Mouse (Mus musculus) hindbrain, embryonic 16.5 days (tissue): ENCODE data around the gene Umad1. TPM values are rescaled to one million over a fixed set of nuclear protein-coding genes. Genes with fewer than 3 reads are reported as not detected.

Experiments used
- ATAC-seq: fragments of 200-750 bp; cut with Nextera tagmentation; 2 replicates; pipeline ENCODE4 v1.8.0; 2017; ENCODE audit warnings: moderate TSS enrichment, moderate library complexity
- H3K27ac ChIP-seq: fragments of 300-500 bp; sonication (generic); 2 replicates; pipeline ENCODE4 v1.5.1; 2014; ENCODE audit warnings: low read depth, mild to moderate bottlenecking, control low read depth, low read length, moderate library complexity
- H3K27me3 ChIP-seq: fragments of 300-500 bp; sonication (generic); replicated peaks from 2 replicates; pipeline ENCODE4 v1.6.1; 2014; ENCODE audit warnings: low read length; ENCODE audit not compliant: control insufficient read depth, insufficient read depth
- H3K36me3 ChIP-seq: fragments of 300-500 bp; sonication (generic); 2 replicates; pipeline ENCODE4 v1.6.1; 2014; ENCODE audit warnings: mild to moderate bottlenecking, low read length, moderate library complexity, mixed read lengths; ENCODE audit not compliant: control insufficient read depth, insufficient read depth
- H3K4me1 ChIP-seq: fragments of 300-500 bp; sonication (generic); 2 replicates; pipeline ENCODE4 v1.6.1; 2014; ENCODE audit warnings: low read depth, low read length; ENCODE audit not compliant: control insufficient read depth, insufficient read depth
- H3K4me2 ChIP-seq: fragments of 300-500 bp; sonication (generic); 2 replicates; pipeline ENCODE4 v1.6.1; 2014; ENCODE audit warnings: mild to moderate bottlenecking, low read length, control low read depth, moderate library complexity
- H3K4me3 ChIP-seq: fragments of 300-500 bp; sonication (generic); 2 replicates; pipeline ENCODE4 v1.5.1; 2014; ENCODE audit warnings: mild to moderate bottlenecking, low read length, control low read depth, moderate library complexity
- H3K9ac ChIP-seq: fragments of 300-500 bp; sonication (generic); 2 replicates; pipeline ENCODE4 v1.6.1; 2014; ENCODE audit warnings: low read depth, mild to moderate bottlenecking, control low read depth, low read length, moderate library complexity
- H3K9me3 ChIP-seq: fragments of 300-500 bp; sonication (generic); 2 replicates; pipeline ENCODE4 v1.6.1; 2014; ENCODE audit warnings: mild to moderate bottlenecking, low read length, moderate library complexity; ENCODE audit not compliant: control insufficient read depth
- WGBS: fragments of 180-500 bp; shearing (Covaris S2); extraction: QIAGEN DNeasy Blood & Tissue Kit; methylation state at CpG from one replicate; pipeline ENCODE4 v1.1.7; 2014; 5-methylcytosine and 5-hydroxymethylcytosine counted together
- polyA plus RNA-seq: library from polyadenylated mRNA; unstranded; fragments of >200 nt; fragmentation: Nextera tagmentation; extraction: Ambion mirVana; gene quantifications from 2 replicates; pipeline ENCODE4 v1.2.1, GENCODE M21; 2015

Umad1 gene
- polyA plus RNA-seq, 1 experiment from 2014 or later: 62.6 TPM

GRCm38 (mm10) chr6:8373051-8373450, 114.0 kb downstream of the Umad1 start:
- Histone ChIP-seq H3K9ac (no peak overlapping the region), H3K4me1 (no peaks in the 10 kb centered on the region), H3K4me2 (no peak overlapping the region), H3K27ac (no peak overlapping the region), H3K9me3 (no peaks in the 10 kb centered on the region), H3K36me3 (0 out of 2 replicates have a peak, but pooled peaks cover 2% of the 10 kb centered on the region), H3K4me3 (no peak overlapping the region), H3K27me3 (no peaks in the 10 kb centered on the region)
- no peak for ATAC-seq
- WGBS: 46% methylated on average over 2 of the region's 2 CpGs

- ATAC-seq: no peak
- H3K4me3 ChIP-seq: no peak overlapping the region
- H3K36me3 ChIP-seq: 0 out of 2 replicates have a peak, but pooled peaks cover 2% of the 10 kb centered on the region
- WGBS: 41% methylated on average over 8 of the region's 8 CpGs
- H3K27me3 ChIP-seq: no peaks in the 10 kb centered on the region
- H3K9me3 ChIP-seq: no peaks in the 10 kb centered on the region
- no peak overlapping the region for H3K27ac ChIP-seq
- no peak overlapping the region; the same call in 1 of the 2 replicates for H3K4me2 ChIP-seq
- H3K9ac ChIP-seq: no peak overlapping the region
- H3K4me1 ChIP-seq: no peaks in the 10 kb centered on the region
Measured at GRCm38 (mm10) chr6:8373851-8374250, 114.8 kb downstream of the Umad1 start.

GRCm38 (mm10) chr6:8374290-8374689, 115.2 kb downstream of the Umad1 start:
- H3K9me3 ChIP-seq: no peaks in the 10 kb centered on the region
- H3K4me1 ChIP-seq: no peaks in the 10 kb centered on the region
- no peak overlapping the region for H3K4me3 ChIP-seq
- 68% methylated on average over 6 of the region's 6 CpGs for WGBS
- no peak for ATAC-seq
- H3K27ac ChIP-seq: no peak overlapping the region
- H3K4me2 ChIP-seq: no peak overlapping the region
- H3K9ac ChIP-seq: no peak overlapping the region
- no peaks in the 10 kb centered on the region for H3K27me3 ChIP-seq
- H3K36me3 ChIP-seq: 0 out of 2 replicates have a peak, but pooled peaks cover 2% of the 10 kb centered on the region

GRCm38 (mm10) chr6:8374712-8375111, 115.6 kb downstream of the Umad1 start:
- no peak overlapping the region for H3K9ac ChIP-seq
- 87% methylated on average over 4 of the region's 4 CpGs for WGBS
- 0 out of 2 replicates have a peak, but pooled peaks have one; percentile 35 for ATAC-seq
- no peak overlapping the region for H3K4me2 ChIP-seq
- no peaks in the 10 kb centered on the region for H3K4me1 ChIP-seq
- 0 out of 2 replicates have a peak, but pooled peaks cover 2% of the 10 kb centered on the region for H3K36me3 ChIP-seq
- H3K4me3 ChIP-seq: no peak overlapping the region
- H3K27me3 ChIP-seq: no peaks in the 10 kb centered on the region
- no peak overlapping the region for H3K27ac ChIP-seq
- no peaks in the 10 kb centered on the region for H3K9me3 ChIP-seq

- H3K4me3 ChIP-seq: no peak overlapping the region
- H3K4me2 ChIP-seq: no peak overlapping the region
- H3K27ac ChIP-seq: no peak overlapping the region
- no peaks in the 10 kb centered on the region for H3K9me3 ChIP-seq
- H3K36me3 ChIP-seq: 0 out of 2 replicates have a peak, but pooled peaks cover 2% of the 10 kb centered on the region
- no peak overlapping the region for H3K9ac ChIP-seq
- 85% methylated on average over 5 of the region's 5 CpGs for WGBS
- ATAC-seq: no peak
- H3K27me3 ChIP-seq: no peaks in the 10 kb centered on the region
- H3K4me1 ChIP-seq: no peaks in the 10 kb centered on the region
Measured at GRCm38 (mm10) chr6:8376351-8376750, 117.3 kb downstream of the Umad1 start.

GRCm38 (mm10) chr6:8377667-8378066, 118.6 kb downstream of the Umad1 start:
- Histone ChIP-seq H3K9ac (no peak overlapping the region), H3K4me2 (no peak overlapping the region), H3K27me3 (no peaks in the 10 kb centered on the region), H3K36me3 (0 out of 2 replicates have a peak, but pooled peaks cover 2% of the 10 kb centered on the region), H3K4me3 (no peak overlapping the region), H3K27ac (no peak overlapping the region), H3K9me3 (no peaks in the 10 kb centered on the region), H3K4me1 (no peaks in the 10 kb centered on the region)
- WGBS: 88% methylated on average over 8 of the region's 8 CpGs
- no peak for ATAC-seq

- H3K4me3 ChIP-seq: no peak overlapping the region
- H3K4me2 ChIP-seq: no peak overlapping the region
- ATAC-seq: no peak
- 97% methylated on average over 2 of the region's 2 CpGs for WGBS
- no peak overlapping the region for H3K9ac ChIP-seq
- H3K27ac ChIP-seq: no peak overlapping the region
- H3K36me3 ChIP-seq: no peaks in the 10 kb centered on the region
- H3K27me3 ChIP-seq: no peaks in the 10 kb centered on the region
- no peaks in the 10 kb centered on the region for H3K9me3 ChIP-seq
- no peaks in the 10 kb centered on the region for H3K4me1 ChIP-seq
Measured at GRCm38 (mm10) chr6:8389307-8389706, 130.2 kb downstream of the Umad1 start.

- Histone ChIP-seq H3K36me3 (no peaks in the 10 kb centered on the region), H3K4me1 (no peaks in the 10 kb centered on the region), H3K4me2 (no peak overlapping the region), H3K27me3 (no peaks in the 10 kb centered on the region), H3K9ac (no peak overlapping the region), H3K27ac (no peak overlapping the region), H3K9me3 (no peaks in the 10 kb centered on the region), H3K4me3 (no peak overlapping the region)
- ATAC-seq: no peak
- 97% methylated on average over 6 of the region's 6 CpGs for WGBS
Measured at GRCm38 (mm10) chr6:8390296-8390695, 131.2 kb downstream of the Umad1 start.

- no peaks in the 10 kb centered on the region for H3K27me3 ChIP-seq
- ATAC-seq: no peak
- no peak overlapping the region for H3K27ac ChIP-seq
- WGBS: 81% methylated on average over 2 of the region's 2 CpGs
- H3K36me3 ChIP-seq: no peaks in the 10 kb centered on the region
- no peak overlapping the region for H3K4me3 ChIP-seq
- H3K9ac ChIP-seq: no peak overlapping the region
- H3K9me3 ChIP-seq: no peaks in the 10 kb centered on the region
- H3K4me2 ChIP-seq: no peak overlapping the region
- H3K4me1 ChIP-seq: no peaks in the 10 kb centered on the region
Measured at GRCm38 (mm10) chr6:8390935-8391334, 131.8 kb downstream of the Umad1 start.

- H3K4me3 ChIP-seq: no peak overlapping the region
- H3K27me3 ChIP-seq: no peaks in the 10 kb centered on the region
- H3K27ac ChIP-seq: no peak overlapping the region
- H3K9me3 ChIP-seq: no peaks in the 10 kb centered on the region
- H3K36me3 ChIP-seq: no peaks in the 10 kb centered on the region
- ATAC-seq: no peak
- H3K4me2 ChIP-seq: no peak overlapping the region
- WGBS: 83% methylated on average over 4 of the region's 4 CpGs
- no peak overlapping the region for H3K9ac ChIP-seq
- no peaks in the 10 kb centered on the region for H3K4me1 ChIP-seq
Measured at GRCm38 (mm10) chr6:8393029-8393428, 133.9 kb downstream of the Umad1 start.
